Mouse (Mus musculus) thymus, adult 2 months (tissue): ENCODE measurements around the gene Oscp1.

Source experiments
- CTCF ChIP-seq: fragments of 200-500 bp; IDR thresholded peaks from 2 replicates; pipeline ENCODE4 v1.5.1; 2012; ENCODE audit warnings: mild to moderate bottlenecking, control low read depth, low read length, moderate library complexity, borderline replicate concordance; ENCODE audit not compliant: control insufficient read depth, poor library complexity, insufficient read depth; ENCODE audit errors: extremely low read depth
- POLR2A ChIP-seq: fragments of 200-500 bp; IDR thresholded peaks from 2 replicates; pipeline ENCODE4 v1.6.1; 2012; ENCODE audit warnings: mild to moderate bottlenecking, low read length, control low read depth, moderate library complexity; ENCODE audit not compliant: control insufficient read depth, poor library complexity, insufficient read depth; ENCODE audit errors: extremely low read depth

DNA sequence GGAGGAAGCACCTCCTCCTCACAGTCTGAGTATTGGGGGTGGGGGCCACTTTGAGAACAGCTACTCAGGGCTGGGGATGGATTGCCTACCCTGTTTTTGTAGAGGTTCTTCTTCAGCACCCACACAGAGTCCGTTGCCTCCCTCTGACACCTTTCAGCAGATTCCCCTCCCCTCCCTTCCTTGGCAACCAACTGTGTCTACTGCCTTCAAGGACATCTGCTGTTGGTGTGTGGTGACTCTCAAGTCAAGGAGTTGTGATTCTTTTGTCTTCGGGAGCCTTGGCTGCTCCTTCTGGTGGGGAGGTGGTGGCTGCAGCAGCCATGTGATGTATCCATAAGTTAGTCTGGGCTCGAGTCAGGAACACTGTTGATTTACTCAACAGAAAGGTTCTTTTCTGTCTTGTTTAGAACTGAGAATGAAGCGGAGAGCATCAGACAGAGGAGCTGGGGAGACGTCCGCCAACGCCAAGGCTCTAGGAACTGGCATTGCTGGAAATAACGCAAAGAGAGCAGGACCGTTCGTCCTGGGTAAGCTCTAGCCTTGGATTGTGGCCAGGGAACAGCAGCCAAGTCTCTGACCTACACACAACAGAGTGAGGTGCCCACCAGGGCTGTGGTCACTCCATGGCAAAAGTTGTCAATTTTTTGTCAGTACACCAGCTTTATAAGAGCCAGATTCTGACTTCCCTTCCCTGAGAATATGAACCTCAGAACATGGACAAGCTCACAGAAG is 65.1 kb downstream of the Oscp1 start:
- TF ChIP-seq POLR2A (no peak), CTCF (no peak)
